Mouse (Mus musculus) MEL (cell line): ENCODE data around the gene Zcchc24.

Source experiments
- CHD1 ChIP-seq: IDR thresholded peaks from 2 replicates; pipeline ENCODE4 v1.6.1; 2012; ENCODE audit warnings: low read depth, mild to moderate bottlenecking, inconsistent platforms, low read length, improper control_type of control experiment
- CHD2 ChIP-seq: IDR thresholded peaks from 2 replicates; pipeline ENCODE4 v1.6.1; 2011; ENCODE audit warnings: low read length, improper control_type of control experiment
- CTCF ChIP-seq, 3 experiments: IDR thresholded peaks in 2 of 3; conservative IDR thresholded peaks in 1 of 3; 2 replicates each; pipeline ENCODE4 v1.5.1; 2011 to 2012; ENCODE audit warnings: low read length in 3 of 3, low read depth in 2 of 3, mild to moderate bottlenecking in 2 of 3, improper control_type of control experiment in 1 of 3, inconsistent platforms in 1 of 3, mixed read lengths in 1 of 3, moderate library complexity in 1 of 3; ENCODE audit not compliant: control insufficient read depth in 1 of 3, insufficient read depth in 1 of 3, poor library complexity in 1 of 3, severe bottlenecking in 1 of 3
- GATA1 ChIP-seq: IDR thresholded peaks from 2 replicates; pipeline ENCODE4 v1.6.1; 2011; ENCODE audit warnings: low read depth, low read length, improper control_type of control experiment
- HCFC1 ChIP-seq: IDR thresholded peaks from 2 replicates; pipeline ENCODE4 v1.6.1; 2012; ENCODE audit warnings: low read depth, mild to moderate bottlenecking, inconsistent platforms, low read length, improper control_type of control experiment, moderate library complexity
- MAX ChIP-seq: IDR thresholded peaks from 2 replicates; pipeline ENCODE4 v1.6.1; 2011; ENCODE audit warnings: low read length, improper control_type of control experiment
- SIN3A ChIP-seq: IDR thresholded peaks from 2 replicates; pipeline ENCODE4 v1.6.1; 2012; ENCODE audit warnings: low read length, improper control_type of control experiment, inconsistent platforms
- SMC3 ChIP-seq: IDR thresholded peaks from 2 replicates; pipeline ENCODE4 v1.6.1; 2011; ENCODE audit warnings: low read depth, low read length, improper control_type of control experiment
- TBP ChIP-seq: IDR thresholded peaks from 2 replicates; pipeline ENCODE4 v1.8.0; 2011; ENCODE audit warnings: low read depth, low read length, improper control_type of control experiment
- USF1 ChIP-seq: IDR thresholded peaks from 2 replicates; pipeline ENCODE4 v1.6.1; 2014; ENCODE audit warnings: low read depth, mild to moderate bottlenecking, inconsistent platforms, low read length, improper control_type of control experiment, moderate library complexity
- ZC3H11A ChIP-seq: IDR thresholded peaks from 2 replicates; pipeline ENCODE4 v1.6.1; 2012; ENCODE audit warnings: low read depth, mild to moderate bottlenecking, inconsistent platforms, low read length, improper control_type of control experiment
- ZKSCAN1 ChIP-seq: IDR thresholded peaks from 2 replicates; pipeline ENCODE4 v1.6.1; 2012; ENCODE audit warnings: low read depth, mild to moderate bottlenecking, inconsistent platforms, low read length, improper control_type of control experiment, moderate library complexity

- TF ChIP-seq HCFC1 (no peak), ZC3H11A (no peak), GATA1 (no peak), TBP (no peak), SMC3 (no peak), CHD1 (no peak), CHD2 (no peak), ZKSCAN1 (no peak), CTCF (IDR thresholded peaks at IDR 0.05 in 2 of 3, conservative IDR thresholded peaks at IDR 0.05 in 1 of 3; ENCODE audit: control insufficient read depth in 1 of 3, insufficient read depth in 1 of 3, low read depth in 2 of 3, low read length in 3 of 3, poor library complexity in 1 of 3, severe bottlenecking in 1 of 3) (no peak), MAX (no peak), SIN3A (no peak), USF1 (no peak)
Measured at GRCm38 (mm10) chr14:25727149-25727510, 41.7 kb downstream of the Zcchc24 start.
